Mouse (Mus musculus) hindbrain, embryonic 14.5 days (tissue): ENCODE data around the gene Cgnl1. TPM values are rescaled to one million over a fixed set of nuclear protein-coding genes. Genes with fewer than 3 reads are reported as not detected.
A peak's percentile ranks its signal among the peaks of the same experiment; 100 is the strongest.

Experiments used
- ATAC-seq: fragments of 200-750 bp; cut with Nextera tagmentation; 2 replicates; pipeline ENCODE4 v1.8.0; 2017; ENCODE audit warnings: moderate number of reproducible peaks, mild to moderate bottlenecking, moderate TSS enrichment, moderate library complexity; ENCODE audit not compliant: low FRiP score
- DNase-seq: peaks from one replicate; pipeline ENCODE4 v3.0.0-alpha.2; 2015; ENCODE audit warnings: low spot score
- H3K27ac ChIP-seq: fragments of 300-500 bp; sonication (generic); 2 replicates; pipeline ENCODE4 v1.5.1; 2014; ENCODE audit warnings: mild to moderate bottlenecking, moderate library complexity
- H3K27me3 ChIP-seq: fragments of 300-500 bp; sonication (generic); 2 replicates; pipeline ENCODE4 v1.6.1; 2014; ENCODE audit warnings: mild to moderate bottlenecking, low read length, mixed read lengths; ENCODE audit not compliant: control insufficient read depth, insufficient read depth
- H3K36me3 ChIP-seq: fragments of 300-500 bp; sonication (generic); replicated peaks from 2 replicates; pipeline ENCODE4 v1.6.1; 2014; ENCODE audit not compliant: control insufficient read depth, insufficient read depth
- H3K4me1 ChIP-seq: fragments of 300-500 bp; sonication (generic); replicated peaks from 2 replicates; pipeline ENCODE4 v1.6.1; 2014; ENCODE audit warnings: antibody characterized with exemption, low read length, mixed read lengths; ENCODE audit not compliant: control insufficient read depth, insufficient read depth
- H3K4me2 ChIP-seq: fragments of 300-500 bp; sonication (generic); replicated peaks from 2 replicates; pipeline ENCODE4 v1.6.1; 2014; ENCODE audit warnings: mild to moderate bottlenecking, moderate library complexity
- H3K4me3 ChIP-seq: fragments of 300-500 bp; sonication (generic); replicated peaks from 2 replicates; pipeline ENCODE4 v1.5.1; 2014; ENCODE audit warnings: mild to moderate bottlenecking, low read length
- H3K9ac ChIP-seq: fragments of 300-500 bp; sonication (generic); 2 replicates; pipeline ENCODE4 v1.6.1; 2014
- H3K9me3 ChIP-seq: fragments of 300-500 bp; sonication (generic); 2 replicates; pipeline ENCODE4 v1.6.1; 2016; ENCODE audit warnings: low read length; ENCODE audit not compliant: control insufficient read depth
- WGBS: fragments of 180-500 bp; shearing (Covaris S2); extraction: QIAGEN DNeasy Blood & Tissue Kit; methylation state at CpG from one replicate; pipeline ENCODE4 v1.1.7; 2014; 5-methylcytosine and 5-hydroxymethylcytosine counted together
- polyA plus RNA-seq: library from polyadenylated mRNA; unstranded; fragments of >200 nt; fragmentation: Nextera tagmentation; extraction: Ambion mirVana; gene quantifications from 2 replicates; pipeline ENCODE4 v1.2.1, GENCODE M21; 2014

Gene Cgnl1
- polyA plus RNA-seq, 1 experiment from 2014 or later: 7.2 TPM

DNA sequence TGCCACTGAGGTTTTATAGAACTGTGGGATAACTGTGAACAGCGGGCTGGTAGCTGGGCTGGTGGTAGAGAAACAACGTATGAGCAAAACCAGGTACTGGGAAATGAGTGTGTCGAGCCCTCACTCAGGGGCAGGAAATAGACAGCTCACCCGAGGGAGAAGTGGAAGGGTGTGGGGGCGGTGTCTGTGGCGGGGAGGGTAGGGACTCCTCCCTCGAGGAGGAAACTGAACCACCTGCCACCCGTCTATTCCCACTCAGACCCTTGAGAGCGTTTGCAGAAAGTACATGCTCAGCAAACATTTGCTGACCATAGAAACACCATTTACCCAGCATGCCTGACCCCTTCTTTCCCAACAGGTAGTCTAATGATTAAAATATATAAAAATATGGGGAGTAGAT is 2.2 kb upstream of the Cgnl1 start:
- 83% methylated on average over 9 of the region's 9 CpGs for WGBS
- ATAC-seq: no peak
- Histone ChIP-seq H3K9me3 (0 out of 2 replicates have a peak, but pooled peaks cover 4% of the 10 kb centered on the region), H3K4me2 (no peak overlapping the region), H3K27ac (no peak overlapping the region), H3K27me3 (peaks cover 34% of the 10 kb centered on the region), H3K36me3 (no peaks in the 10 kb centered on the region), H3K9ac (no peak overlapping the region), H3K4me1 (peaks cover 9% of the 10 kb centered on the region; the same call in 1 of the 2 replicates), H3K4me3 (no peak overlapping the region)
- no peak for DNase-seq

DNA sequence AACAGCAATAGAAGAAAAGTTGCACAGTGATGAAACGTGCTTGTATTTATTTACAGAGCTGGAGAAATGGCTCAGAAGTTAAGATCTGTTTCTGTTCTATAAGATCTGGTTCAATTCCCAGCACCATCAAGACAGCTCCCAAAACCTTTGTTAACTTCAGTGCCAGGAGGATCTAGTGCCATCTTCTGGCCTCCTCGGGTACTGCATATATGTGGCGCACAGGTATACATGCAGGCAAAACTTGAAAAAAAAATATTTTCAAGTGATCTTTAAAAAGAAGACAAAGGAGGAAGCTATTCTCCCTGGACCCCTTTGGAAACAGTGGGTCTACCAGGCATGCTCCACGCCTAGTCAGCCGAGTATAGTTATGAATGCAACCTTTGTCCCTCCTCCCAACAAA is 936 bp upstream of the Cgnl1 start:
- H3K9me3 ChIP-seq: 0 out of 2 replicates have a peak, but pooled peaks cover 4% of the 10 kb centered on the region
- H3K27me3 ChIP-seq: peaks cover 36% of the 10 kb centered on the region
- no peak overlapping the region for H3K9ac ChIP-seq
- no peak for DNase-seq
- no peaks in the 10 kb centered on the region for H3K36me3 ChIP-seq
- H3K27ac ChIP-seq: no peak overlapping the region
- no peak overlapping the region for H3K4me2 ChIP-seq
- WGBS: 69% methylated on average over 5 of the region's 5 CpGs
- peaks cover 9% of the 10 kb centered on the region; the same call in 1 of the 2 replicates for H3K4me1 ChIP-seq
- H3K4me3 ChIP-seq: no peak overlapping the region
- no peak for ATAC-seq

GRCm38 (mm10) chr9:71770484-71770883 is 918 bp downstream of the Cgnl1 start:
- Histone ChIP-seq H3K4me2 (peak overlapping the region; percentile 80), H3K9ac (peak overlapping the region; percentile 60; the same call in 1 of the 2 replicates), H3K36me3 (no peaks in the 10 kb centered on the region), H3K27ac (no peak overlapping the region), H3K27me3 (peaks cover 36% of the 10 kb centered on the region), H3K4me3 (peak overlapping the region; percentile 49), H3K9me3 (0 out of 2 replicates have a peak, but pooled peaks cover 4% of the 10 kb centered on the region), H3K4me1 (peaks cover 9% of the 10 kb centered on the region; the same call in 1 of the 2 replicates)
- 2% methylated on average over 10 of the region's 10 CpGs for WGBS
- DNase-seq (no peak), ATAC-seq (no peak)

- no peak for ATAC-seq
- Histone ChIP-seq H3K4me2 (peak overlapping the region; percentile 80), H3K27me3 (peaks cover 36% of the 10 kb centered on the region), H3K36me3 (no peaks in the 10 kb centered on the region), H3K9ac (no peak overlapping the region), H3K4me3 (no peak overlapping the region; the same call in 1 of the 2 replicates), H3K9me3 (0 out of 2 replicates have a peak, but pooled peaks cover 4% of the 10 kb centered on the region), H3K27ac (no peak overlapping the region), H3K4me1 (peaks cover 9% of the 10 kb centered on the region; the same call in 1 of the 2 replicates)
- no peak for DNase-seq
- WGBS: 42% methylated on average over 9 of the region's 9 CpGs
These were observed 1.7 kb downstream of the Cgnl1 start for GRCm38 (mm10) chr9:71769701-71770100.

DNA sequence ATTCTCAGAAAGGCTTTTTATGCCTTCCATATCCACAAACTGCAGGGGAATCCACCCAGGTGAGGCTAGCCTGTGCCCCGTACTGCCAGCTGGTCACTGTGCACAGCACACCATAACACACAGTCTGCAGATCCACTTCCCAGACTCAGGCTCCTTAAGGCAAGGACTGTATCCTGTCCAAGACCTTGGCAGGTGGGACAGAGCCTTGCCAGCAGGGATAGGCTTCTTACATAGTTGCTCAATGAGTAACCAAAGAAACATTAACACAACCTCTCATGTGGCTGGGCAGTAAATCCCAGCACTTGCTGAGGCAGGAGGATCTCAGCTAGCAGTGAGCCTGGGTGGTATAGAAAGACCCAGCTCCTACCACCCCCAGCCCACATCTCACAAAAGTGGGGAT is 3.3 kb downstream of the Cgnl1 start:
- no peak overlapping the region for H3K4me3 ChIP-seq
- H3K27ac ChIP-seq: no peak overlapping the region
- no peak overlapping the region for H3K9ac ChIP-seq
- no peak for DNase-seq
- H3K27me3 ChIP-seq: peaks cover 31% of the 10 kb centered on the region
- ATAC-seq: no peak
- H3K36me3 ChIP-seq: no peaks in the 10 kb centered on the region
- WGBS: 87% methylated on average over 1 of the region's 1 CpGs
- H3K9me3 ChIP-seq: 0 out of 2 replicates have a peak, but pooled peaks cover 4% of the 10 kb centered on the region
- H3K4me1 ChIP-seq: peaks cover 9% of the 10 kb centered on the region; the same call in 1 of the 2 replicates
- H3K4me2 ChIP-seq: no peak overlapping the region

- Histone ChIP-seq H3K36me3 (no peaks in the 10 kb centered on the region), H3K9me3 (no peaks in the 10 kb centered on the region), H3K4me2 (no peak overlapping the region), H3K9ac (no peak overlapping the region), H3K27me3 (peaks cover 31% of the 10 kb centered on the region), H3K4me1 (peaks cover 9% of the 10 kb centered on the region; the same call in 1 of the 2 replicates), H3K4me3 (no peak overlapping the region), H3K27ac (no peak overlapping the region)
- WGBS: 57% methylated on average over 2 of the region's 2 CpGs
- no peak for DNase-seq
- ATAC-seq: no peak
These were observed 4.5 kb downstream of the Cgnl1 start for GRCm38 (mm10) chr9:71766902-71767301.

- Histone ChIP-seq H3K27ac (no peak overlapping the region), H3K36me3 (no peaks in the 10 kb centered on the region), H3K4me1 (peaks cover 9% of the 10 kb centered on the region), H3K4me3 (no peak overlapping the region), H3K9ac (no peak overlapping the region), H3K4me2 (no peak overlapping the region), H3K9me3 (no peaks in the 10 kb centered on the region), H3K27me3 (peaks cover 27% of the 10 kb centered on the region)
- WGBS: 75% methylated on average over 8 of the region's 8 CpGs
- ATAC-seq: no peak
- no peak for DNase-seq
These were observed 5.1 kb downstream of the Cgnl1 start for GRCm38 (mm10) chr9:71766306-71766705.

- Histone ChIP-seq H3K9ac (no peak overlapping the region), H3K36me3 (no peaks in the 10 kb centered on the region), H3K4me3 (no peak overlapping the region), H3K27ac (no peak overlapping the region), H3K9me3 (no peaks in the 10 kb centered on the region), H3K27me3 (peaks cover 11% of the 10 kb centered on the region), H3K4me2 (no peak overlapping the region), H3K4me1 (peaks cover 17% of the 10 kb centered on the region)
- 48% methylated on average over 11 of the region's 11 CpGs for WGBS
- ATAC-seq (no peak), DNase-seq (no peak)
These were observed 6.9 kb downstream of the Cgnl1 start for GRCm38 (mm10) chr9:71764551-71764950.

DNA sequence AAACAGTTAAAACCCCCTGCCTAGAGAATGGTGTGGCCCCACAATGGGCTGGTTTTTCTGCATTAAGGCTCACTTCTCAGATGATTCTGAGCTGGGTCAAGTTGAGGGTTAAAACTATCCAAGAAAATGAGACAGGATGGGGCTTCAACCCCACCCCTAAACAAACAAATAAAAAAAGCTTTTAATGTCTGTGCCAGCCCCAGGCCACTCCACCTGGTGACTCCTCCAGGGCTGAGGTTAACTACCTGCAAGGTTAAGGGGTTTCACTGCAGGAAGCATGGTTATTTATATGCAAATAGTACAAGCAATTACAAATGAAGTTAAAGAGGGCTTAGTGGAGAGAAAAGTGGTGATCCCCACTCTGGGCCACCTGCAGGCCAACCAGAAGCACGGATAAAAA is 8.1 kb downstream of the Cgnl1 start:
- ATAC-seq: no peak
- H3K4me1 ChIP-seq: peaks cover 21% of the 10 kb centered on the region
- H3K9ac ChIP-seq: no peak overlapping the region
- 0% methylated on average over 1 of the region's 1 CpGs for WGBS
- H3K27me3 ChIP-seq: peaks cover 3% of the 10 kb centered on the region
- no peak overlapping the region for H3K4me2 ChIP-seq
- no peaks in the 10 kb centered on the region for H3K36me3 ChIP-seq
- no peak overlapping the region for H3K4me3 ChIP-seq
- no peak for DNase-seq
- no peaks in the 10 kb centered on the region for H3K9me3 ChIP-seq
- H3K27ac ChIP-seq: no peak overlapping the region

DNA sequence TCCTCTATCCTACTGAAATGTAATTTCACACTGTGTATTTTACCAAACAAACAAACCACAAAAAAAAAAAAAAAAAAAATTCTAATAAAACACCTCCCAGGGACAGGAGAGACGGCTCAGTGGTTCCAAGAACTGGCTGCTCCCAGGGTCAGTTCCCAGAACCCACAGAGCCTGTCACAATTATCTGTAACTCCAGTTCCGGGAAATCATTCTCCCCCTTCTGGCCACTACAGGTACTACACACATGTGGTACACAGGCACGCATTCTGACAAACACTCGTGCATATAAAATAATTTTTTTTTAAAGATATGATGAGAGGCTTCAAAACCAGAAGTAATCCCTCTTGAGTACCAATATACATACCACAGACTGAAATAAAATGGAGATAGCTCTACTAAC is 9.7 kb downstream of the Cgnl1 start:
- WGBS: 96% methylated on average over 4 of the region's 4 CpGs
- H3K4me1 ChIP-seq: peaks cover 21% of the 10 kb centered on the region
- no peak overlapping the region for H3K9ac ChIP-seq
- H3K36me3 ChIP-seq: no peaks in the 10 kb centered on the region
- H3K4me2 ChIP-seq: no peak overlapping the region
- peaks cover 16% of the 10 kb centered on the region for H3K27me3 ChIP-seq
- no peak overlapping the region for H3K4me3 ChIP-seq
- H3K9me3 ChIP-seq: no peaks in the 10 kb centered on the region
- DNase-seq (no peak), ATAC-seq (no peak)
- no peak overlapping the region for H3K27ac ChIP-seq
